Mouse (Mus musculus) cerebellum, postnatal 10 days (tissue): ENCODE measurements around the gene Rras2.

ENCODE experiments used
- DNase-seq, 2 experiments: peaks; one replicate each; pipeline ENCODE4 v3.0.0; 2021; ENCODE audit warnings: mixed read lengths in 2 of 2

Gene Rras2

DNA sequence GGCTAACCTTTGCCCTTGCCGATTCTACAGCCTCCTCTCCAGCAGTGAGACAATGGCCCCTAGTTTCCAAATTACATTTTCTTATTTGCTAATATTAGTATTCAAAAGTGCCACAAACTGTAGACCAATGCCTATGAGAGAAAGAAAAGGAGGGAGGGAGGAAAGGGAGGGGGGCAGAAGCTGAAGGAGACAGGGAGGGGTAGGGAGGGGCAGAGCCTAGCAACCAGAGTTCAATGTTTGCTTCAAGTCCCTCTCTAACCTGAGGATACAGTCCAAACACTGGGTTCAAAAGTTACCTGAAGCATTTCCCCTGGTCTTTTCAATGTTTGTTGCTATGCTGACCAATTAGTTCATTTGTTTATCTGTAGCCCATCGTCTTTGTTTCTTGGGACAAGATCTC lies 7.1 kb downstream of the Rras2 start:
- no peak for DNase-seq

DNA sequence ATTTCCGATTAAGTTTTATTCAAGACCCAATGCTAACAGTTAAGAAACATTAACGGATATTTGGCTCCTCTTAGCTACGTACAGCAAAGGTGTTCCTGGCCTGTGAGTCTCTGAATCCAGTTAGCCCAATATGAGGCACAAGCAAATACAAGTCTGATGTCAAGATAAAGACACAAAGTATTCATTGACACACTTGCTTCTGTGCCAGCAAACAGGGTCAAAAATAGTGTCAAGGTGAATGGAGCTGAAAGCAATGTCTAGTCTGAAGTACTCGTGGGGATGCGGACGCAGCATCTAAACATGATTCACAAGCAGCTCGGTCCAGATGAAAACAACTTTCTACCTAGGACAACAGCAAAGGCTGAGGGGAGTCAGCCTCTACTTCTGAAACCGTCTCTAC lies 11.7 kb downstream of the Rras2 start:
- DNase-seq = no peak

DNA sequence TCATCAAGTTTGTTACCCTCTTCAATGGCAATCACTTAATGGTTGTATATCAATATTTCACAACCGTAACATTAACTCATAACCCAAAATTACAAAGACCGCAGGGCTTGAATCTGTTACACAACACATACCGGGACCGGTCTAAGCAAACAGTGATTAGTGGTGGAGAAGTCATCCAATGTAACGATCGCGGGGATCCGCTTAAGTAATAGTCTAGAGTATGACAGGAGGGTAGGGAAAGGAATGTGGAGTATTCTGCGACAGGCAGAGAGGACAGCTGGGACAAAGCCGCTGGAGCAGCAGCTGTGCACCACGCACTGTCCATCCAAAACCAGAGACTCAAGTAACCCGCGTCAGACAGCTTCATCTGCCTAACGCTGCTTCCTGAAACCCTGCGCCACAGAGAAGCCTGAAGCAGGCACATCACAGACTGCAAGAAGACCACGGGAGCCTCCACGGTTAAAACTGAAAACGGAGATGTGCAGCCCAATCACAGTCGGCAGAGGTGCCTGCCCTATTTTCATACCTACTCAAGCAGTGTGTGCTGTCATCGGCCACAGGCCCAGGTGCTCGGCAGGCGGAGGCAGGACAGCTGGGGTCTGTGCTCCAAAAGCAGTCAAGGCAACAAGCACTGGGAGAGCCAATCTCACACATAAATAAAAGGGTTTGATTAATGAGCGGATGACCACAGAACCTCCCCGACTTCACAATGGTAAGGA lies 13.8 kb downstream of the Rras2 start:
- no peak for DNase-seq

DNA sequence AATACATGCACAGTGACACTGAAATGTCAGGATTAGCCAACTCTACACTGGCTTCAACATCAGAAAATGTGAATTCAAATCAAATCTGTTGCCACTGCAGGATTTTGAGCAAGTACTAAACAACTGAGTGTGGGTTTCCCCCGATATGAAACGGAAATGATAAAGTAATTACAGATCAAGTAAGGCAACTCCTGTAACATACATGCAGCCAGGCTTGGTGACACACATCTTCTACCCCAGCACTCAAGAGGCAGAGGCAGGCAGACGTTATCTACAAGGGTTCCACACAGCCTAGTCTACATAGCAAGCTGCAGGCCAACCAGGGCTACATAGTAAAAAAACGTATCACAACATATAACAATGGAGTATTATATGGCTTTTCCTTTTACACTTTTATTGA lies 14.4 kb downstream of the Rras2 start:
- DNase-seq = no peak

DNA sequence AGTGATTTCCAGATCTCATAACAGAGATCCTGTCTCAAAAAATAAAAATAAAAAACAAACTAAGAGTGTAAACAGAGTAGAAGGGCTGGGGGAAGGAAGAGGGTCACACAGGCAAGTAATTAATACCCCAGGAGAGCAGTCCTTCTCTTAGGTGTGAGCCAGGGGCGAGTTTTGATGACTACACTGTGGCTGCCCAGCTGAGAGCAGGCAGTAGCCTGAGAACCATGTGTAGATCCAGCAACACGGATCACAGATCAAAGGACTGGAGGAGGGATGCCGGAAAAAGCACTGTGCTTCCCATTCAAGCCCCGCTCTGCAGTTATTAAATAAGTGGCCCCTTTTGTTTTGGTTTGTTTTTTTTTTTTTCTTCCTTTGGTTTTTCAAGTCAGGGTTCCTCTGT lies 15.0 kb downstream of the Rras2 start:
- DNase-seq = no peak

DNA sequence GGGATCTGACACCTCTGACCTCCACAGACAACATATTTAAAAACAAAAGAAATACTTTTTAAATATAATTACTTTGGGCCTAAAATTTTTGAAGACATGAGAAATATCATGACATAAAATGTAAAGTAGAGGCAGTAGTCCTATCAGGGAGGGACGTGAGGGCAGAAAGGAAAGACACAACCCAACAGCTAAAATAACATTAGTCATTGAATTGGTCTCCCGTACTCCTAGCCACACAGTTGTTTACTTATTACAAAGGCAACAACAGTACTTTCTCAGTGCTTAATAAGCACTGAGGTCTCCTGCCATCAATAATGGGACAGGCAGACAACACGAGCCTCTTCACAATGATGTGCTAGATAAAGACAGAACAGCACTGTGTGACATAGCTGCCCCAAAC lies 16.2 kb downstream of the Rras2 start:
- no peak for DNase-seq

DNA sequence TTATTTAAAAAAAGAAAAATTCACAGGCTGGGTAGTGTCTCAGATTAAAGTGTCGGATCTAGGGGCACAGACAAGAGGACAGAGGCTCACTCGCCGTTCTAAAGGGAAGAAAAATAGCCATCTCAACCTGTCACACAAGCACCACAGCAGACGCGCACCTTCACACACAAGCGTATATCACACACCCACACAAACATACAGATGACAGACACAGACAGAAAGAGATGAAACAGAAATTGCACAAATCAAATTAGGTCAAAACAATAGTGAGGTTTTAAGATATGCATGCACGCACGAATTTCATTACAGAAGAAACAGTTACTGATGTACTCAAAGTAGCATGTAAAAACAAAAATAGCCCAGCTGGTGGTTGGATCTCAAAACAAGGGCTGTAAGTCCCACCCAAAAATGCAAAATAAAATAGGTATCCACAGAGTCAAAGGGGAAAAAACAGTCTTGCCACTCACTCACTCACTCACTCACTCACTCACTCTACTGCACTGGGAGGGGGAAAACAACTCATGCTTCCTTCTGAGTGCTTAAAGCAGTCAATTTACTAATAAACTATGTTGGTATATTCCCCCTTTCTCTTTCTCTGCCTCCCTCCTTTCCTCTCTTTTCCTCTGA lies 23.9 kb downstream of the Rras2 start:
- no peak for DNase-seq

DNA sequence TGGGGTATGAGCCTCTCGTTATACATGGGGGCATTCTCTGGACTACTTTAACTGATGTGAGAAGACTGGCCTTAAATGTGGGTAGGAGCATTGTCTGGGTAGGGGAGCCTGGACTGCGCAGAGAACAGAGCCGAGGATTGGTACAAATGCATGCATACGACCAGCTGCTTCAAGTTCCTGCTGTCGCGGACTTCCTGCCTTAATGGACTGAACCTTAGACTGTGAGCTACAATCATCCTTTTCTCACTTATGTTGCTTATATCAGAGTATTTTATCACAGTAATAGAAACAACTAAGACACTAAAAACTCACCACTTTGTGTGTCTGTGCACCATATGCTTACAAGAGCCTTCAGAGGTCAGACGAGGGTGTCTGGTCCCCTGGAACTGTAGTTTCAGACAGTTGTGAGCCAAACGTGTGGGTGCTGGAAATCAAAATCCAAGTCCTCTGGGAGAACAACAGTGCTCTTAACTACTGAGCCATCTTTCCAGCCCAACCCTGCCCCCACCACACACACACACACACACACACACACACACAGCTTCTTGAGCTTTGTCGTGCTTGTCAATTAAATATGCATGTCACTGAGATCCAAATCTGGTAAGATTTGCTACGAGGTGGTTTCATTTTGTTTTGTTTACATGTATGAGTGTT lies 26.6 kb downstream of the Rras2 start:
- DNase-seq = no peak

DNA sequence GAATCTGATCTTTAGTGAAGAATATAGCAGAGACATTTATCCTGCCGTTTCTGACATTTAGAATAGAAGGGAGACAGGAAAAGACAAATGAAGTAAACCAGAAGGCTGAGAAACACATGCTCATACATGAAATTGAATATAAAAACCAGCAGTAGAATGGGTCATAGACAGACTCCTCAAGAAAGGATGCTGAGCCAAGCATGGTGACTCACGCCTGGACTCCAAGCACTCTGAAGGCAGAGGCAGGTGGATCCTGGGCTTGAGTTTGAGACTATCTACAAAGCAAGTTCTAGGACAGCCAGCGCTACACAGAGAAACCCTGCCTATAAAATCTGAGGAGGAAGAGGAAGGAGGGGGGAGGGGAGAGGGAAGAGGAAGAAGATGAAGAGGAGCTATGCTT lies 27.4 kb downstream of the Rras2 start:
- no peak for DNase-seq

DNA sequence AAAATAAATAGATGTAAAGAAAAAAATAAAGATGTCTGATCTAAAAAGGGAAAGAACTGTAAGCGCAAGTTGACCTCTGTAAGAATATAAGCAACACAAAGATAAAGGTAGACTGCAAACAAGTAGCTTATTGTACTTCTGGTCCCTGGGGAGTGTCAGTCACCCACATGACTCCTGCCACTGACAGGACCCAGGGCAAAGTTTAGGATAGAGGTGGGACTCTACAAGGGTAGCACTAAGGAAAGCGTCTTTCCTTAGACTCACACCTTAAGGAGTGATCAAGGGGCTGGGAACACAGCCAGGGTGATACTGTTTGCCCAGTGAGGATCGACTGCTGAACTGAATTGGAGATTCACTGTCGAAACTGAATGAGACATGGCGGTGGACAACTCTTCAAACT lies 28.7 kb downstream of the Rras2 start:
- peak in 1 of 2 experiments; percentile 37 for DNase-seq

DNA sequence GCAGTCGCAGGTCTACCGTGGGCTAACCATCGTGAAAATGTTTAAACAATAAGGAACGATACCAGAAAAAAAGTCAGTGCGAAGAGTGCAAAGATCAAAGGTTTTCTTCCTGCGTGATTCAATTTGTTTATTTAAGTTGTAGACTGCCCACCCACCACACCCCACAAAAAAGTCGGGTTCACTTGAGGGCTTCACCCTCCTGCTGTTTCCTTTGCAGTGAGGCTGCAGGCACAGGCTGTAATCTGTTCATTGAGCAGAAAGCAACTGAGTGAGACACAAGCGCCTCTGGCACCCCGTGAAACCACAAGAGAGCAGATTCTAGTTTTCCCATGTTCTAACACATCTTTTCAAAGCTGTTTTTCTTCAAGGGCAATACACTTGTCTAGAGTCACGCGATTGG lies 29.6 kb downstream of the Rras2 start:
- no peak for DNase-seq

DNA sequence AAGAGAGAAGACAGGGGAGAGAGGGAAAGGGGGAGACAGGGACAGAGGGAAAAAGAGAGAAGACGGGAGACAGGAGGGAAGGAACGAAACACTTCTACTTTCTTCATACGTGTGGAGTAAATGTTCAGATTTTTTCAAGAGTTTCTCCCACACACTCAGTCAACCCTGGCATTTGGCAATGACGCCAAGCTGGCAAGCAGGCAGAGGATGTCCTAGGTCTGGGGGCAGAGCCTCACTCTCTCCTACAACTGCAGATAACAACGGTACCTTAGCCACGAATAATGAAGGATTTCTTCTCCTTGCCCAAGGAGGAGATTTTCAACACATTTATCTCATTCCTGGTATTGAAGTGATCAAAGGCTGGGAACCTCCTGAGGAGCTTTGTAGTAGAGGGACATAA lies 30.2 kb downstream of the Rras2 start:
- peak in 1 of 2 experiments; percentile 54 for DNase-seq

DNA sequence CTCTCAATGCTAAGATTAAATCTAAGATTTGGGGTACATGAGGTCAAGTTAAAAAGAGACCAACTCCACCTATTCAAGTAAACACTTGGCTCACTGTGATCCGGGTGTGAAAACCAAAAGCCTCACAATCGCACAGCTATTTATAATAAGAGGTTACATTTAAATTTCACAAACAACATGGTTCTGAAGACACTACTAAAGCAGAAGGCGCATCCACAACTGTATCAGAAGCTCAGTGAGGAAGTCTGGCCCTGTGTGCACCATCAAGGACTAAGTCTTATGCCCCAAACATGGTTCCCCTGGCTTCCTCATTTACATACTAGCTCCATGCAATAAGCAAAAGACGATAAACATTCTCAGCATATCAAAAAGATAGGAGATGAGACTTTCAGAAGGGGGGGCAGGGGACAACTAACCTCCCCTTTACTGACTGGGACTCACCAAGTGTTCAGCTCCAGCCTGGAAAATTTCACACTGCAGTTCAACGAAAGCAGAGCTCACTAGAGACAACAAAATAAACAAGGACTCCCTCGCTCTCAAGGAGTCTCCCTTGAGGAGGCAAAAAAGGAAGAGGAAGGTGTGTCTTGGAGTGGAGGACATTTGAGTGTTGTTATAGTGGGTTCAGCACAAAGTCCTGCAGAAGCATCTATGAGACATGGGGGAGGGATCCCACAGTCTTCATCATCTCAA lies 31.4 kb downstream of the Rras2 start:
- DNase-seq = no peak

DNA sequence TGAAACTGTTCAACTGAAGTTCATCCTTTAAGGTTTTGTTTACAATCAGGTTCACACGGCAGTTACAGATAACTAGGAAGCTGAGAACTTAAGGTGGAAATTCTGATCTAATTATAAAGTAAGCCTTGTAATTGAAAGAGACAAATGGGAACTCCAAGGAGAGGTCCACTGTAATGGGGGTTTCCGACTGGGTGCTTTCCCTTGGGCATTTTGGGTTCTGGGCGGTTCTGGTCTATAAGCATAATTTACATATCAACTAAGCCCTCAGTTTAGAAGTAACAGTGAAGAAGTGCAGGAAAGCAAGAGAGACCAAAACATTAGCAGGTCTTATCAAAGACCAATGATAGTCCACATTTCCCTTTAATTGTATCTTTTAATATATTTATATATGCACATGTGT lies 33.8 kb downstream of the Rras2 start:
- DNase-seq = no peak

DNA sequence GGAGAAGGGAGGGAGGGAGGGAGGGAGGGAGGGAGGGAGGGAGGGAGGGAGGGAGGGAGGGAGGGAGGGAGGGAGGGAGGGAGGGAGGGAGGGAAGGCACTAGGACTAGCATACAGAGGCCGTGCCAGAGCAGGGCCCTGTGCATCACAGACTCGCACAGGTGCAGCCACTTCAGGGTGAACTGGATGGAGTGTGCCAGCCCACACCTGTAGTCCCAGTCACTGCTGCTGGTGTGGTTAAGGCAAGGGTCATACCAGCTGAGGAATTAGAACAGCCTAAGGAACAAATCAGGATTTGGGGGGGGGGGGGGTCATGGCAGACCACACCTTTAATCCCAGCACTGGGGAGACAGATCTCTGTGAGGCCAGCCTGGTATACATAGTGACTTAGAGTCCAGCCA lies 34.5 kb downstream of the Rras2 start:
- DNase-seq = no peak

DNA sequence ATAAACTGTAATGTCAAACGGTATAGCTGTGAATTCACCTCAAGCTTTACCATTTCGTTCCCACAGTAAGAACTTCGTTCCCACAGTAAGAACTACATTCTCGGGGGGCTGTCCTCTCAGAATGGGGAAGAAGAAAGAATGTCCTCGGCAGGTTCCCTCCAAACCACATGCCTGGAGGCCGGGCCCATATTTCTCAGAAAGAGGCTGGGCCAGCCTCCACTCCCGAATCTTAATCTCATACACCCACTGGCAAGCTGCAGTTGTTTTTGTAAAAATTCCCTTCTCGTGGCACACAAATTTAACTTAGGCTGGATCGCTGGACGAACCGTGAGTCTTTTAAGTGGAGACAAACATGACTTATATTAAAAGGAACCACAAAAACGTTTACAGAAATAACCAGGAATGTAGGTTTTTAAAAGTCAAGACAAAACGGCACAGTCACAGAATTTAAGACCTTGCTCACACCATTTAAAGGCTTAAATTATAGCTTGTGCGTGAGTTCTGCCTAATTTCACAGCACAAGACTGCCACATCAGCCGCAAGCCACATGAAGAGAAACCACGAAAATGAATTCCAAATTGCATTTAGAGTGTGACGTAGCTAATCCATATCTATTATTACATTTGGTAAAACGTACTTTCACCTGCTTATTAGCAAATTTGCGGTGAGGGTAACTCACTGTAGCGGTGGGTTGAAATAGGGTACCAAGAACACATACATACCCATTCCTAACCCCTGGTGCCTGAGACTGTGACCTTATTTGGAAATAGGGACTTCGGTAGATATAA lies 35.8 kb downstream of the Rras2 start:
- DNase-seq = no peak

DNA sequence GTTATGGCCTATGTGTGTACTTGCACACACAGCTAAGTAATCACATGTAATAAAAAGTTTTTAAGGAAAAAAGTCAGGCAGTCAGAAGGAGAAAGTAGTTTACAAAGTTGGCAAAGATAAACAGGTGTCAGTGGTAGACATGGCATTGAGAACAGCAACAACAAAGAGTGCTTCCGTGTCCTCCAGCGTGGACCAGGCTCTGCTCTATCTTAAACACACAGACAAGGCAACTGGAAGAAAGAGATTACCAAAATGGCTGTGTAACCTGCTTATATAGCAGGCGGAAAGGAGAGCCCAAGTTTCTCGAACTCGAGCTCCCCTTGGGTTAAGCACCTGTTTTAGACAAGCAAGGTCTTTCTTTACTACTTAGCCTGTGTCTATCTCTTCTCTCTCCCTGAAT lies 37.3 kb downstream of the Rras2 start:
- no peak for DNase-seq

DNA sequence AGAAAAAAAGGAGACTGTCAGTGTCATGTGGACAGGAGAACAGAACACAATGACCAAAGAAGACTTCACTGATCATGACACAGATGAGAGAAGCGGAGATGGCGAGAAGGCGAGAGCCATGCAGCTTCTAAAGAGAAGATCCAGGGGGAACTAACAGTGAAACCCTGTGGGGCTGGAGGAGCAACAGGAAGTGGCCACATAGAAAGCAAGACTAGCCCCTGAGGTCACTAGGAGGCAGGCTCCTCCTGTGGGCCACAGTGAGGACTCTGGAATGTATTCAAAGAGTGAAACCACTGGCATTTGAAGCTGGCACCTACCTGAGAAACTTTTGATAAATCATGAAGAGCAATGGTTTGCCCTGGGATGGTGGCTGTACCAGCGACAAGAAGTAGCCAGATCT lies 38.2 kb downstream of the Rras2 start:
- DNase-seq = no peak

DNA sequence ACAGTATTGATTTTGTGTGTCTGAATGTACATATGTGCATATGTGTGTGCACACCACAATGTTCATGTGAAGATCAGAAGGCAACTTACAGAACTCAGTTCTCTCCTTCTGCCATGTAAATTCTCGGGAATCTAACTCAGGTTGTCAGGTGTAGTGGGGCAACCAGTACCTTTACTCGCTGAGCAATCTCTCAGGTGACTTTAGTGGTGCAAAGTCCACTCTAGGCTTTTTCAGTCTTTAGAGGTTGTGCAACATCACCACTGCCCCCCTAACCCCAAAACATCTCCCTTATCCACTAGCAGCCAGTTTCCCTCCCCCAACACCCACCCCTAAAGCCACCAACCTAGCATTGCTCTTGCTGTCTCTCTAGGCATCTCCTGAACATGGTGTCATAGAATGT lies 43.0 kb downstream of the Rras2 start:
- no peak for DNase-seq

DNA sequence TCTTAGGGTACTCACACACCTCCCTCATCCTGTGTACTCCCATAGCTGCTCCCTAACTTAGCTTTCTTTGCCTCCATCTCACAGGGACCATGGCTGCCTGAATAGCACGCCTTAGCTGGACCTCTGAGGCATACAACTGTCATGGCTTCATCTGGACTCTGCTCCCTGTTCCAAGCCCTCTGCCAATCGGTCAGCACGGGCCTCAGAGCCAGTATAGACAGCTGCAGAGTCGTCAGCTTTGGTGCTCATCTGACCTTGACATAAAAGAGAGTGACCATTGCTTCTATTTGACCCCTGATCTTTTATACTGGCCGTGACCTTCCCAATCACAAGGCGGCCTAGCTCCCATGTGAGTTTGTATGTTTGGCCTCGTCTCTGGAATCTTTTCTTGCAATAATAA lies 43.4 kb downstream of the Rras2 start:
- no peak for DNase-seq

DNA sequence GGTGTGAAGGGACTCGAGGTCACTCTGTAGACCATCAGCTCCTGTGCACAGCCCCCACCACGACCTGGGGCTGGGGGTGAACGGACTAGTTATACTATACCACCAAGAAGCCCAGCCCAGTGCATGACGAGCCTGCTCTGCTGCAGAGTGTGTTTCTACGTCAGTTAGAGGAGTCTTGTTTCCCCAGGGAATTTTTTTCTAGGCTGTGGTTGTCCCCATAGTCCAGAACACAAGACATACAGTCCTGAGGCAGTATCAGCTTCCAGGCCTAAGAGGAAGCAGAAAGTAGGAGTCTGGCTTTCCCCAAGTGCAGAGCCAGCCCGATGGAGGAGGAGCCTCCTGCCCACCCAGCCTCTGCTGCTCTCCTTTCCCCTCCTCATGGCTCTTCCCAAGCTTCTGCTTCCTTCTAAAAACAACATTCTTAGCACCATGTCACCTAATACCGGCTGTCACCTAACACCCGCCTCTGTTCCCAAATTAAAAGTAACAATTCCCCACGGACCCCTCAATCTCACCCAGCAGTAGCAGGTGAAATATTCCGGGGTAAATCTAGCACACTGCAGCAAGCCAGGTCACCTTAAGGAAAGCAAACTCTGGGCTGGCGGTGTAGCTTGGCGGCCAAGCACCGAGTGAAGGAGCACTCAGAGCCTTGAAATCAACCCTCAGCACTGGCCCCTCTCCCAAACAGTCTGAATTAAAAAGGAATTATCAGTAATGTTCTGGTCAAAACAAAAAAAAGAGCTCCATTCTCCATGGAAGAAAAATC lies 45.5 kb downstream of the Rras2 start:
- DNase-seq = no peak

DNA sequence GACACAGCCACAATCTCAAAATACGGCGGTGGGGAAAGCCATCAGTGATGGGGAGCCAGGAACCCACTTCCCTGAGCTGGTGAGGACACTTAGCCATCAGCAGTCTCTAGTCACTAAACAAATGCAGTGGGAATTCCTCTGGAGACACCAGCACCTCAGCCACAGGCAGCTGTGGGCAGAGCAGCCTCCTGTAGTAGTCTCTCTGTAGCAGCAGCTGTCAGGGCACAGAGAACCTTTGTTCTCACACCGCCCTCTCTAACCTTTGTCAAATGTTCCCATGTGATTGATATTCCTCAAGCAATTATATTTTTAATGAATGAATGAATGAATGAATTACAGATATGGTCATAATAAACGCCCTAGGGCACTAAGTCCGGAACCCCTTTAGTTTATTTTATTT lies 46.2 kb downstream of the Rras2 start:
- DNase-seq = no peak
